Mouse (Mus musculus): Measurements from ENCODE around the gene Plekhm1.

Gene Plekhm1

DNA sequence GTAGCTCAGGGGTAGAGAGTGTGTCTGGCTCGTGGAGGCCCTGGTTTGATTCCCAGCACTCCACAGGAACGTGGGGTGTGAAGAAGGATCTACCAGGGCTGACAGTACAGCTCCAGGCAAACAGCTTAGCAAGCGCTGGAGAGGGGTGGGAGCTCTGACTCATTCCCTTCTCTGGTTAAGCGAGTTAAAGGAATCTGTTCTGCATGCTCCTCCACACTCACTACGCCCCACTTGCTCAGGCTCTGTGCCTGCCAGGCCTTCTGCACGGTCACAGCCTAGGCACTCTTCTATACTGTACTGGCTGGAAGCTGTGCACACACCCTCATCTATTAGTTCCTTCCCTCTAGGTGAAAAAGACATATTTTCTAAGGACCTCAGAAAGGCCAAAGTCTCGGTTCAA is 18.5 kb downstream of the Plekhm1 start:
- DNase-seq (ENCODE audit: low read depth, low spot score) = no peak

GRCm38 (mm10) chr11:103387870-103388526 is 24.5 kb downstream of the Plekhm1 start:
- no peak for DNase-seq (ENCODE audit: low read depth, low spot score)

GRCm38 (mm10) chr11:103386827-103387226 is 25.7 kb downstream of the Plekhm1 start:
- DNase-seq (ENCODE audit: low read depth, low spot score) = no peak

GRCm38 (mm10) chr11:103381956-103382613 is 30.4 kb downstream of the Plekhm1 start:
- peak; percentile 63 for DNase-seq (ENCODE audit: low read depth, low spot score)

DNA sequence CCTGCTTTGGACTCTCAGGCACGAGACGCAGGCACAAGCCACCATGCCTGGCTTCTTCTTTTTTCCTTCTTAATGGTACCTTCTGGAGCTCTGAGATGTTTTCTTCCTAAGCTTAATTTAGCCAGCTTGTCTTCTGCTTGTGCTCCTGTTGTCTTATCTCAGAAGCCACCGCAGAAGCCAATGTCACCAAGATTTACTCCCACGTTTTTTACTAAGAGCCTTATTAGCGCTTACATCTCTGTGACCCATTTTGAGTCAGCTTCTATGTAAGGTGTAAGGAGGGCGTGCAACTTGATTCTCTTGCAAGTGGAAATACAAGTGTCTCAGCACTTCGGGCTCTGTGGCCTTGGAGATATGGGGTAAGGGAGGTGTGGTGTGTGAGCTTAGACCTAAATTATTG is 31.0 kb downstream of the Plekhm1 start:
- no peak for DNase-seq (ENCODE audit: low read depth, low spot score)

GRCm38 (mm10) chr11:103380460-103380859 is 32.0 kb downstream of the Plekhm1 start:
- no peak for DNase-seq (ENCODE audit: low read depth, low spot score)

- DNase-seq (ENCODE audit: low read depth, low spot score) = no peak
Observed at GRCm38 (mm10) chr11:103378341-103378740, 34.1 kb downstream of the Plekhm1 start.

DNA sequence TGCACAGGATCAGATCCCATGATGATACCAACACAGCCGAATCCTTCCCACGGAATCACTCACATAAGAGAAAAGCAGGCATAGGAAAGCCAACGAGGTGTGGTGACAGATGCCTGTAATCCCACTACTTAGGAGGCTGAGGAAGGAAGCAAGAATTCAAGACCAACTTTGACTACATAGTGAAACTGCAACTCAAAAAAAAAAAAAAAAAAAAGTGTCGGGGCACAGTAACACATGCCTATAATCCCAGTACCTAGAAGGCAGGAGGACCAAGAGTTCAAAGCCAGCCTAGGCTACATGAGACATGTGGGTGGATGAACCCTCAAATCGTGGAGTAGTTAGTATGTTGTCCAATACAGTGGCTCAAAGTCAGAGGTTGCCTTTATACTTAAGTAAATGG is 36.7 kb downstream of the Plekhm1 start:
- DNase-seq (ENCODE audit: low read depth, low spot score) = no peak

DNA sequence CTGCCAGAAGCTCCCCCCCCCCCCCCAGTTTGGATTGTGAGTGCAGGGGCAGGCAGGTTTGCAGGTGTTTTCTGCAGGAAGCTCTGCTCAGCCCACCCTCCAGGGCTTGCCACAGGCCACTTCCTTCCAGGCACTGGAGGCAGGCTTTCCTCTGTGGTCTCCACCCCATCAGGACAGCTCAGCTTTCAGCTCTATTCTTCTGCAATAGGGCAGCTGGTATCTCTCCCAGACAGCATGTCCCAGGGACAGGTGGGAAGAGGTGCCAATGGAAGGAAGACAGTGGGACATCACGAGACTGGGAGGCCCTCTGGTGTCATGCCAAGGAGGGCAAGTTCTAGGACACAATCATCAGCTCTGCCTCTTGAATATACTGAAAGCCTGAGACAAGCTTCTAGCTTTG is 37.2 kb downstream of the Plekhm1 start:
- no peak for DNase-seq (ENCODE audit: low read depth, low spot score)

DNA sequence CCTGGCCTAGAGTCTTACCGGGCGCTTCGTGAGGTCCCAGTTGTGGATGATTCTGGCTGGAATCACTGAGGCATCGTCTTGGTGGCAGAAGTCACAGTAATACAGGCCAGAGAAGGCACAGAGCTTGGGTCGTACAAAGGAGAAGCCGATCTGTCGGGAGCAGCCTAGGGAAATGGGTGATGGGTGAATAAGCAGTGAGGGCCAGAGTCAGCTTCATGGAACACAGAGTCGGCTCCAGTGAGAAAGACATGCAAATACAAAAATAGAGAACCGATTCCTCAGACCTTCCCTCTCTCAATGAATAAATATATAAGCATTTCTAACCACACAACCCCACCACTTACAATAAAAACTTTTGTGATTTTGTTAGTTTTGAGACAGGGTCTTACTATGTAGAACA is 38.6 kb downstream of the Plekhm1 start:
- no peak for DNase-seq (ENCODE audit: low read depth, low spot score)

- DNase-seq (ENCODE audit: low read depth, low spot score) = no peak
Observed at GRCm38 (mm10) chr11:103372561-103372960, 39.9 kb downstream of the Plekhm1 start.

GRCm38 (mm10) chr11:103372068-103372467 is 40.4 kb downstream of the Plekhm1 start:
- DNase-seq (ENCODE audit: low read depth, low spot score) = no peak

GRCm38 (mm10) chr11:103371222-103371539 is 41.3 kb downstream of the Plekhm1 start:
- no peak for DNase-seq (ENCODE audit: low read depth, low spot score)

- no peak for DNase-seq (ENCODE audit: low read depth, low spot score)
Observed at GRCm38 (mm10) chr11:103370397-103371221, 41.9 kb downstream of the Plekhm1 start.

DNA sequence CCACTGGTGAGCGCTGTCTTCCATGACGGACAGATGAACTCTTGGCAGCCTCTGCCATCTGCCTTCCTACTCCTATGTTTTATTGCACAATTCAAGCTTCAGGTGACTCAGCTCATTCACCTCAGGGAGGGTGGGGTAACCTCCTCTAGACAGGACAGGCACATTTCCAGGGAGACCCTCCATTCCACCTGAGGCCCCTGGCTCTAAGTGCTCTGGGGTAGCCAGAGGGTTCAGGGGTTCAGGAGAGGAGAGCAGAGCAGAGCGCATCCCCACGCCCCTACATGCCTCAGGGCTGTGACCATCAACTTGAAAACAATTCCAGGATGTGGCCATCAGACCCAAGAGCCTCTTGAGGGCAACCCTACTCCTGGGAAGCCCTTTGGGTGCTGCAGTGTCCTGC is 47.0 kb downstream of the Plekhm1 start:
- DNase-seq (ENCODE audit: low read depth, low spot score) = no peak

DNA sequence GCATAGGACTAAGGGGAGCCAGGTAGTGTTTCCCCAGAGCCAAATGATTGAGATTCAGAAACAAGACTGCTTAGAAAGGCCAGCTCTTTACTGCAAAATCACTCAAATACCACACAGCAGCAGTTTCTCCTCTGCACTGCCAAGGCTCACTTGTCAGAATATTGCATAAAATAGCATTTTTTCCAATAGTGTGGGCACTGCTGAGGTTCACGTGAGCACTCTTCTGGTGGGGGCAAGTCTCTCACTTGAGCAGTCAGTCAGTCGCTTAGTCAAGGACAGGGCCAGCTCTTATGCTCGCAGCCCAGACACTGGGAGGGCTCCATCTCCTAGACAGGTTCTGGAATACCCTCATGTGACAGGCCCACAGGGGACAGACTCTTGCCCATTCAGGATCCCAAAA is 47.5 kb downstream of the Plekhm1 start:
- DNase-seq (ENCODE audit: low read depth, low spot score) = no peak

DNA sequence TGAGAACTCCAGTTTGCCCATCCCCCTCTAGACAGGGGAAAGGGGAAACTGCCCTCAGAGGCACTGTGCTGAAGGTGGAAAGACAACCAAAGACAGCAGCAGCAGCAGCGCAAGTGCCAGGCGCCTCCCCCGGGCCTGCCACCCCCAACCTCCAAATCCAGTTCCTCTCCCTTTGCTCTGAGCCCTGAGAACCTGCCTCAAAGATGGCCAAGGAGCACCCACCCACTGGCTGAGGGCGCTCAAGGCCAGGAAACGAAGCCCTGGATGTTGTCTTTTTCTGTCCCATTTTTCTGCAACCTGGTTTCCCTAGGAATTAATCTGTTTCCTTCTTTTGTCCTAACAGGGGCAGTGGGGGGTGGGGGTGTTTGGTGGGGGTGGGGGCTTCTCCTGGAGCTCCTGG is 48.2 kb downstream of the Plekhm1 start:
- no peak for DNase-seq (ENCODE audit: low read depth, low spot score)

DNA sequence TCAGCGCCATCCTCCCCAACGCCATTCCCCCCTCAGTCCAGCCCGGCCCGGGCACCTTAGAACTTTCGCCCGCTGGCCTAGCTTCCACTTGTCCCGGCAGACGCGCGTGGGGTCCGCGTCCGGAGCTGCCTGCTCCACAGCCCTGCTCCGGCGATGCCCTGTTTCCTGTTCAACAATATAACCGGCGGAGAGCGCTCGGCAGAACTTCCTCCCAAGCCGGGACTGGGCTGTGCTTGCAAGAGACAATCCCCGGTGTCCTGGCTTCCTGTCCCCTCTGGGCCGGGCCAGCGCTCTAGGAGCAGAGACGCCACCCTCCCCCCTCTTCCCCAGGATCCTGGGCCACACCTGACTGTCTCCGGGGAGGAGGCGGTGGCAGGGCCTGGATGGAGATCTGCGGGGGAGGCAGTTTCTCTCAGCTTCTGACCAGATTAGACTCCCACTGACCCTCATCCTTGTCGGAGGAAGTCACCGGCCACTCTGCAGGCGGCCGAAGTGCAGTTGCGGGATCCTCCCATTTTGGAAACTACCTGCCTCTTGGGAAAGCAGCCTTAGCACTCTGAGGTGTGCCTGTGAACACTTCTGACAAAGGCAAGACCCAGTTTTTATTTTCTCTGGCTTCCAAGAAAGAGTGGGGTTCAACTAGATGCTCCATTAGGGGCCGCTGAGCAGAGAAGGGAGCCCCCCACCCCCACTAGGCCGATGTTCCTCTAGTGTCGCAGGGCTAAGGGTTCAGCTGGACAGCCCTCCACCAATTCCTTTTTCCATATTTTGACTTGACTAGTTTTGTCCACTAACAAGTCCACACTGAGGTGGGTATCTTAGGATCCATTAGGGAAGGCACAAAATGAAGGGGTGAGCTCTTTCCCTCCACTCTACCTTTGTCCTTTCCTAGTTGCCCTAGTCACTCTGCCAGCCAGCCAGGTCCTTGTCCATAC is 49.0 kb downstream of the Plekhm1 start, which contains the start of gene Arhgap27:
Gene Arhgap27, minus strand, starts transcription at position 479 of the 935 bp plus-strand sequence.
- no peak for DNase-seq (ENCODE audit: low read depth, low spot score)

DNA sequence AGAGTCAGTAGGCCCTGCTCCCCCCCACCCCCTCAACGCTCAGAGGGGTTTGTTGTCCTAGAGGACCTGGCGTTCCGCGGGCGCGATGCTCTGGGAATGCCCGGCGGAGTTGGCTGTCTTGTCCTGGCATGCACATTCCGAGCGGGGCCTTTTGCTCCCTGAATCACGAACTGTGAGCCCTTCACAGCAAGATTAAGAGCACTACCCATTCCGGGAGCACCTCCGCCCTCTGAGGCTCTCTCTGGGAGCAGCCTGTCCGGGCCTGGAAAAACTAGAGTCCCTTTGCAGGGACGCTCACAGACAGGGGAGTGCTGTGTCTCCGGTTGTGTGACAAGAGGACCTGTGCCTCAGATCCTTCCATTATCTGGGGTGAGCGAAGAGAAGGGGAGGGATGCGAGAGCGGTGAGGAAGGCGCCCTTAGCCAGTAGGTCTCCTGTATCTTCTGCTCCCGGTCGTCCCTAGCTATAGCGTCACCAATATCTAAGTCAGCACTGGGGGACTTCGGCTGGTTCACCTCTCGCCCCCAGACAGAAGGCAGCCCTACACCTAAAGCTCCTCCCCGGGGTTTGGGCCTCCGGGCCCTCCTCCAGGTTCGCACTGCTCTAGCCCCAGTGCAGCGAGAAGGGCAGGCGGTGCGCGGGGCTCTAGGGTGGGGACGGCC is 49.8 kb downstream of the Plekhm1 start:
- no peak for DNase-seq (ENCODE audit: low read depth, low spot score)

DNA sequence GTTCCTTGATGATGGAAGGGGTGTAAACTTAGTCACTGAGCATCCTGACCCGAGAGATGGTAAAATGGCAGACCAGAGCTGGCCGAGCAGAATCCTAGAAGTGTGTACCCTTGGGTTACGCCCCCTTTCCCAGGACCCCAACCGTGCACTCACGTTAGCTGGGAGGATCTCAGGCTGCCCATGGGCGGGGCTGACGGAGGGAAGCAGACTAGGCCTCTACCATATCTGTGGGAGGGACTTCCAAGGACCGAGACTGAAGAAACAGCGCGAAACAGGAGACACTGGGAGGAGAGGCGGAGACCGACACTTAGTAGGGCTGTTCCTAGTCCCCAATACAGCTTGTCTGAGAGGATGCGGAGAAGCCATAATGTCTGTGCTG is 50.4 kb downstream of the Plekhm1 start:
- no peak for DNase-seq (ENCODE audit: low read depth, low spot score)

DNA sequence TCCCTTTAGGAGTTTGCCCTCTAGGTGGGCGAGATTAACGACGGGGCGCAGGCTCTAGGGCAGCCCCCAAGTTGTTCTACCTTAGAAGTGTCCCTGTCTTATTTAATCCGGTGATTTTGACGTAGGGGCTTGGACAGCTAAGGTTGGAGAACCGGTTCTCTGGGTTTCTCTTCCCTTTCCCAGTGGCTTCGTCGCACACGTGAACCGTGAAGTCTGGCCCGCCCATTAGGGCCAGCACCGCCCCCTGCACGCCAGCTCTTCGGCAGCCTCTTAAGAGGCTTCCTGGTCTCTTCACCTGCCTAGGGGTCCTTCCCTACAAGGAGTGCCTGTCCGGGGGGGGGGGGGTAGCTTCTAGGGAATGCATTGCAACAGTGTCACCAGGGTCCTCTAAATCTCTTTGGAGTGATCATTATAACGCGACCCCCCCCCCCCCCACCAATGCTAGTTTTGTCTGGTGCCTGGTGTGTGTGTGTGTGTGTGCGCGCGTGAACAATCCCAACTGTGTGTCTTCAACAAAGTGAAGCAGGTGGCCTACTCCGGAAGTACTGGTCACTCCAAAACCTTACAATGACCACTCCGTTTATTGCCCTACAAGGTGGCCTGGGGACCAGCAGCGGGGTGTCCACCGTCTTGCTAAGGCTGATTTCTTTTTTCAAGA is 51.0 kb downstream of the Plekhm1 start:
- no peak for DNase-seq (ENCODE audit: low read depth, low spot score)

Data from telencephalon, adult 2 months (tissue).